Mouse (Mus musculus) lung, postnatal 0 days (tissue): ENCODE data around the gene Man1c1. TPM values are rescaled to one million over a fixed set of nuclear protein-coding genes. Genes with fewer than 3 reads are reported as not detected.

ENCODE experiments used
- ATAC-seq: fragments of 200-750 bp; cut with Nextera tagmentation; 2 replicates; pipeline ENCODE4 v1.8.0; 2017; ENCODE audit warnings: moderate library complexity
- DNase-seq: peaks from one replicate; pipeline ENCODE4 v3.0.0-alpha.2; 2016; ENCODE audit warnings: low spot score
- H3K27ac ChIP-seq: fragments of 300-500 bp; sonication (generic); 2 replicates; pipeline ENCODE4 v1.5.1; 2014; ENCODE audit warnings: antibody characterized with exemption, mild to moderate bottlenecking, low read length, mixed read lengths
- H3K27me3 ChIP-seq: fragments of 300-500 bp; sonication (generic); replicated peaks from 2 replicates; pipeline ENCODE4 v1.6.1; 2014; ENCODE audit warnings: low read length, mixed read lengths; ENCODE audit not compliant: insufficient read depth
- H3K36me3 ChIP-seq: fragments of 300-500 bp; sonication (generic); 2 replicates; pipeline ENCODE4 v1.6.1; 2014; ENCODE audit warnings: low read length, mixed read lengths; ENCODE audit not compliant: insufficient read depth
- H3K4me1 ChIP-seq: fragments of 300-500 bp; sonication (generic); 2 replicates; pipeline ENCODE4 v1.6.1; 2014; ENCODE audit warnings: antibody characterized with exemption, low read depth, low read length, mixed read lengths; ENCODE audit not compliant: insufficient read depth
- H3K4me2 ChIP-seq: fragments of 300-500 bp; sonication (generic); replicated peaks from 2 replicates; pipeline ENCODE4 v1.6.1; 2014; ENCODE audit warnings: low read depth, mild to moderate bottlenecking, low read length, moderate library complexity, mixed read lengths
- H3K4me3 ChIP-seq: fragments of 300-500 bp; sonication (generic); 2 replicates; pipeline ENCODE4 v1.5.1; 2014; ENCODE audit warnings: low read depth, low read length
- H3K9ac ChIP-seq: fragments of 300-500 bp; sonication (generic); replicated peaks from 2 replicates; pipeline ENCODE4 v1.6.1; 2014; ENCODE audit warnings: low read depth, mild to moderate bottlenecking
- H3K9me3 ChIP-seq: fragments of 300-500 bp; sonication (generic); 2 replicates; pipeline ENCODE4 v1.6.1; 2016; ENCODE audit warnings: low read length, mixed read lengths
- CTCF ChIP-seq: IDR thresholded peaks from 2 replicates; pipeline ENCODE4 v1.5.1; 2016; ENCODE audit warnings: antibody characterized with exemption, mild to moderate bottlenecking
- EP300 ChIP-seq: IDR thresholded peaks from 2 replicates; pipeline ENCODE4 v1.6.1; 2016; ENCODE audit warnings: antibody characterized with exemption, mild to moderate bottlenecking, control low read depth
- WGBS: fragments of 180-500 bp; shearing (Covaris S2); extraction: QIAGEN DNeasy Blood & Tissue Kit; methylation state at CpG from one replicate; pipeline ENCODE4 v1.1.7; 2014; 5-methylcytosine and 5-hydroxymethylcytosine counted together
- polyA plus RNA-seq: library from polyadenylated mRNA; unstranded; fragments of >200 nt; fragmentation: Nextera tagmentation; extraction: Ambion mirVana; gene quantifications from 2 replicates; pipeline ENCODE4 v1.2.1, GENCODE M21; 2015

Man1c1 gene
- polyA plus RNA-seq, 1 experiment from 2014 or later, result 3.0 TPM

- Histone ChIP-seq H3K9me3 (no peaks in the 10 kb centered on the region), H3K4me3 (no peak overlapping the region), H3K4me1 (peaks cover 8% of the 10 kb centered on the region; the same call in 1 of the 2 replicates), H3K9ac (no peak overlapping the region), H3K4me2 (no peak overlapping the region), H3K27ac (no peak overlapping the region), H3K36me3 (no peaks in the 10 kb centered on the region), H3K27me3 (no peaks in the 10 kb centered on the region)
- no peak for TF ChIP-seq CTCF
- TF ChIP-seq EP300, result no peak
- WGBS, result 67% methylated on average over 3 of the region's 3 CpGs
- ATAC-seq (no peak), DNase-seq (no peak)
Measured at GRCm38 (mm10) chr4:134739530-134739929, 35.4 kb upstream of the Man1c1 start.

- 66% methylated on average over 14 of the region's 14 CpGs for WGBS
- ATAC-seq, result no peak
- Histone ChIP-seq H3K9ac (no peak overlapping the region), H3K27me3 (no peaks in the 10 kb centered on the region), H3K27ac (no peak overlapping the region), H3K4me1 (peaks cover 18% of the 10 kb centered on the region), H3K36me3 (no peaks in the 10 kb centered on the region), H3K4me3 (no peak overlapping the region), H3K9me3 (no peaks in the 10 kb centered on the region), H3K4me2 (no peak overlapping the region)
- DNase-seq, result no peak
- no peak for TF ChIP-seq EP300
- TF ChIP-seq CTCF, result no peak
Measured at GRCm38 (mm10) chr4:134737365-134737910, 33.3 kb upstream of the Man1c1 start.

DNA sequence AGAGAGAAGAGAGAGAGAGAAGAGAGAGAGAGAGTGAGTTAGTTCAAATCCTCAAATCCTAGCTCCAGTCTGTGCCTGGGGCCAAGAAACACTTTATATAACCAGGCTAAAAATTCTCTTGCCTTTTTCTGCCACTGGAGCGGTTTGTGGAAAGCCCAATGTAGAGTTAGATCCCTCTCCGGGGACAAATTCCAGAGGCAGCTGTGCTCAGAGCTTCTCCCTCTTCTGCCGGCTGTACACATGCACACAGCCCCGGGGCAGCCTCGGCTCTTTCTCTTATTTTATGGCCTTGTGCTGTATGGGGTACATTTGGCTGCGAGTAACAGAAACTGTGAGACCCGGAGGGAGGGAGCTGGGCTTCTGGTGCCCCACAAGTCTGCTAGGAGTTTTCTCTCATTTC, 32.1 kb upstream of the Man1c1 start:
- WGBS, result 80% methylated on average over 7 of the region's 7 CpGs
- ATAC-seq (no peak), DNase-seq (no peak)
- Histone ChIP-seq H3K9ac (no peak overlapping the region), H3K36me3 (no peaks in the 10 kb centered on the region), H3K27ac (0 out of 2 replicates have a peak overlapping the region, but pooled peaks have one; percentile 14), H3K4me1 (peaks cover 18% of the 10 kb centered on the region), H3K4me2 (no peak overlapping the region), H3K9me3 (no peaks in the 10 kb centered on the region), H3K4me3 (no peak overlapping the region), H3K27me3 (no peaks in the 10 kb centered on the region)
- TF ChIP-seq EP300, result no peak
- no peak for TF ChIP-seq CTCF

DNA sequence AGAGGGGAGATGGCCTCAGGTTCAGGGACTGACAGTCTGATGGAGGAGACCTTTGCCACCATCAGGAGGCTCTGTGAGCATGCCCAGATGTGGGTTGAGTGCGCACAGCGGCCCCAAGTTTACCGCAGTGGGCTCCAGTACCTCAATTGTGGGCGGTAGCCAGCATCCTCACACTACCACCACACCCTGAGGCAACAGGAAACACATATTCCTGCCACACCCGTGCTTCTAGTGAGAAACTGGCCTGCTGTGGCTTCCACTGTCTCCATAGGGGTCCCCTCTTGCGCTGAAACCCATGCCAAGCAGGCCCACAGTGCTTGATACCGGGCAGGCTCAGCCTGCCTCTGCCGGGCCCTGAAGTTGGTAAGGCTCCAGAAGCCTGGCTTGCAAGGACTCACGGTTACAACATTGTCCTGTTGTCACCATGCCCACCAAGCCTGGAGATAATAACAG, 30.6 kb upstream of the Man1c1 start:
- 32% methylated on average over 9 of the region's 9 CpGs for WGBS
- Histone ChIP-seq H3K9ac (no peak overlapping the region; the same call in 1 of the 2 replicates), H3K27me3 (no peaks in the 10 kb centered on the region), H3K36me3 (no peaks in the 10 kb centered on the region), H3K27ac (peak overlapping the region; percentile 57), H3K4me1 (peaks cover 27% of the 10 kb centered on the region), H3K9me3 (no peaks in the 10 kb centered on the region), H3K4me3 (no peak overlapping the region), H3K4me2 (peak overlapping the region; percentile 32; the same call in 1 of the 2 replicates)
- DNase-seq, result peak; percentile 82
- no peak for TF ChIP-seq EP300
- TF ChIP-seq CTCF, result no peak; the same call in 1 of the 2 replicates
- ATAC-seq, result peak; percentile 68

- Histone ChIP-seq H3K4me3 (no peak overlapping the region), H3K36me3 (no peaks in the 10 kb centered on the region), H3K4me2 (peak overlapping the region; percentile 32), H3K9me3 (no peaks in the 10 kb centered on the region), H3K9ac (no peak overlapping the region; the same call in 1 of the 2 replicates), H3K27me3 (no peaks in the 10 kb centered on the region), H3K27ac (peak overlapping the region; percentile 57), H3K4me1 (peaks cover 27% of the 10 kb centered on the region)
- WGBS, result 3% methylated on average over 11 of the region's 13 CpGs
- DNase-seq (peak; percentile 95), ATAC-seq (peak; percentile 93)
- TF ChIP-seq EP300 (peak; percentile 68), CTCF (no peak)
Measured at GRCm38 (mm10) chr4:134734038-134734628, 30.0 kb upstream of the Man1c1 start.

- Histone ChIP-seq H3K4me1 (peaks cover 27% of the 10 kb centered on the region), H3K27me3 (no peaks in the 10 kb centered on the region), H3K4me3 (no peak overlapping the region), H3K9ac (no peak overlapping the region), H3K4me2 (no peak overlapping the region), H3K36me3 (no peaks in the 10 kb centered on the region), H3K9me3 (no peaks in the 10 kb centered on the region), H3K27ac (no peak overlapping the region)
- no peak for DNase-seq
- no peak for TF ChIP-seq CTCF
- TF ChIP-seq EP300, result no peak
- WGBS, result 64% methylated on average over 9 of the region's 9 CpGs
- ATAC-seq, result no peak
Measured at GRCm38 (mm10) chr4:134733371-134733770, 29.3 kb upstream of the Man1c1 start.
